Mouse (Mus musculus) heart, embryonic 10.5 days (tissue): ENCODE results near the gene Hoxd9. TPM values are rescaled to one million over a fixed set of nuclear protein-coding genes. Genes with fewer than 3 reads are reported as not detected.
A peak's percentile ranks its signal among the peaks of the same experiment; 100 is the strongest.

ENCODE experiments used
- DNase-seq: peaks from one replicate; pipeline ENCODE4 v3.0.0-alpha.2; 2017; ENCODE audit warnings: low spot score
- H3K27ac ChIP-seq: fragments of 300-500 bp; sonication (generic); 2 replicates; pipeline ENCODE4 v1.5.1; 2016; ENCODE audit warnings: mild to moderate bottlenecking
- H3K27me3 ChIP-seq: fragments of 300-500 bp; sonication (generic); 2 replicates; pipeline ENCODE4 v1.6.1; 2016; ENCODE audit warnings: mild to moderate bottlenecking; ENCODE audit not compliant: poor library complexity, insufficient read depth, severe bottlenecking
- H3K36me3 ChIP-seq: fragments of 300-500 bp; sonication (generic); 2 replicates; pipeline ENCODE4 v1.6.1; 2016; ENCODE audit warnings: mild to moderate bottlenecking, moderate library complexity
- H3K4me1 ChIP-seq: fragments of 300-500 bp; sonication (generic); 2 replicates; pipeline ENCODE4 v1.6.1; 2016; ENCODE audit warnings: mild to moderate bottlenecking
- H3K4me3 ChIP-seq: fragments of 300-500 bp; sonication (generic); 2 replicates; pipeline ENCODE4 v1.5.1; 2016; ENCODE audit warnings: mild to moderate bottlenecking, moderate library complexity
- H3K9me3 ChIP-seq: fragments of 300-500 bp; sonication (generic); 2 replicates; pipeline ENCODE4 v1.6.1; 2016; ENCODE audit warnings: mild to moderate bottlenecking, moderate library complexity
- WGBS: fragments of 180-500 bp; shearing (Covaris S2); methylation state at CpG from one replicate; pipeline ENCODE4 v1.1.7; 2016; 5-methylcytosine and 5-hydroxymethylcytosine counted together
- microRNA counts: library from miRNA; unstranded; fragments of <30 nt; microRNA quantifications from one replicate; lab custom pipeline; 2017
- microRNA-seq: library from miRNA; unstranded; fragments of <30 nt; microRNA quantifications from one replicate; pipeline ENCODE4, GENCODE M21; 2017
- polyA plus RNA-seq: library from polyadenylated mRNA; unstranded; fragments of >200 nt; fragmentation: Nextera tagmentation; extraction: Ambion mirVana; gene quantifications from 2 replicates; pipeline ENCODE4 v1.2.1, GENCODE M21; 2016

The Hoxd9 gene
- polyA plus RNA-seq, 1 experiment from 2014 or later = 3.0 TPM

GRCm38 (mm10) chr2:74741252-74741978, 43.9 kb downstream of the Hoxd9 start:
- no peaks in the 10 kb centered on the region for H3K9me3 ChIP-seq
- WGBS = 38% methylated on average over 2 of the region's 3 CpGs
- no peak for DNase-seq

GRCm38 (mm10) chr2:74741979-74742277, 44.4 kb downstream of the Hoxd9 start:
- Histone ChIP-seq H3K36me3 (no peaks in the 10 kb centered on the region), H3K27me3 (peaks cover 100% of the 10 kb centered on the region), H3K27ac (no peak overlapping the region), H3K9me3 (no peaks in the 10 kb centered on the region), H3K4me3 (no peak overlapping the region), H3K4me1 (peaks cover 19% of the 10 kb centered on the region)
- no peak for DNase-seq

More at GRCm38 (mm10) chr2:74741252-74741978, 43.9 kb downstream of the Hoxd9 start:
- H3K27ac ChIP-seq = no peak overlapping the region
- H3K36me3 ChIP-seq = no peaks in the 10 kb centered on the region
- peaks cover 16% of the 10 kb centered on the region for H3K4me1 ChIP-seq
- H3K27me3 ChIP-seq = peaks cover 100% of the 10 kb centered on the region
- no peak overlapping the region for H3K4me3 ChIP-seq

DNA sequence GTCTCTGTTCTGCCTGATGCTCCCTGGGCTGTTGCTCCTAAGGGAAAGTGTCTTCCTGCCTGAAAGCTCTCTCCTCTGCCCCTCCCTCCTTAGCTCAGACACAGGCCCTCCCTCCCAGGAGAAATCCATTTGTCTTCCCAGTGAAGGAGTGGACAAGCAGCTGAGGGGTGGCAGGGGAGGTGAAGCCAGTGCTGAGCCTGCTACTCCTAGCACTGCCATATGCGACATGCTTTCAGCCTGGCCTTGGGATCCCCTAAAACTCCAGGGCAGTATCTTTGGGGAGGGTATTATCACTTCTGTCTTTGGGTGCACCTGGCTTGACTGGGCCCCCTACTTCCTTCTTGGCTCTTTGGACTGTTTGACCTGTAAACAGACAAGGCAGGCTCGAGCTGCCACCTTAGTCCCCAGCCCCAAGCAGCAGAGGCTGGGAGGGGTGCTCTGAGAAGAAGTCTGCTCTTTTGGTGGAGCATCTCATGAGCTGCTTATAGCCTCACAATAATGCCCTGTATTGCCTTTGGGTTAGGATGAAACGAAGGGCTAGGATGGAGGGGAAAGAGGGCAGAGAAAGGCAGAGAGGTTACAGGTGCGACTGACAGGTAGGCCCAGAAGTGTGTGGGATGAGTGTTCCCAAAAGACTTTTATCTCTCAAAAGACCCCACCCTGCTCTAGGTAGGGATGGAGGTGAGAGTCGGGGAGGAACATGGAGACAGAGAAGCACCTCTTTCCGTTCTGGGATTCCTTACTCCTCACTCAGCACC, 48.2 kb downstream of the Hoxd9 start:
- 5% methylated on average over 6 of the region's 6 CpGs for WGBS
- Histone ChIP-seq H3K4me3 (no peak overlapping the region), H3K4me1 (peaks cover 28% of the 10 kb centered on the region), H3K27ac (0 out of 2 replicates have a peak overlapping the region, but pooled peaks have one; percentile 62), H3K27me3 (peaks cover 100% of the 10 kb centered on the region), H3K9me3 (no peaks in the 10 kb centered on the region), H3K36me3 (no peaks in the 10 kb centered on the region)
- DNase-seq = peak; percentile 72

GRCm38 (mm10) chr2:74746298-74746921, 48.9 kb downstream of the Hoxd9 start:
- H3K27ac ChIP-seq = peak overlapping the region; percentile 62

DNA sequence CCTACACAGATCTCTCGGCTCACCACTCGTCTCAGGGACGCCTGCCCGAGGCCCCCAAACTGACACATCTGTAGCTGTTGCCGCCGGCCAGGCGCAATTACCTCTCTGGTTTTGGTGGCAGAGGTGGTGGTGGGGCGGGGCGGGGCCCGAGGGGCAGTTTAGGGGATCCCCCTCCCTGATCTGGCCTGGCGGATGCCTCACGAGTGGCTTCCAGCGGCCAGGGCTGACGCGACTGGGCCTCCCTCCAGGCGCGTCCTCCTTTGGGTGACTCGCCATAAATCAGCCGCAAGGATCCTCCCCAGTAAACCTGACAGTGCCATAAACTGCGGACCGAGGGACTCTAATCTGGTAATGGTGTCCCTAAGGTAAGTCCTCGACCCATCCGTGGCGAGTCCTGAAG, 49.5 kb downstream of the Hoxd9 start:
- Histone ChIP-seq H3K4me3 (peak overlapping the region; percentile 46), H3K9me3 (no peaks in the 10 kb centered on the region), H3K27me3 (peaks cover 100% of the 10 kb centered on the region), H3K27ac (no peak overlapping the region), H3K4me1 (peaks cover 25% of the 10 kb centered on the region), H3K36me3 (no peaks in the 10 kb centered on the region)
- DNase-seq = no peak
- WGBS = 2% methylated on average over 24 of the region's 24 CpGs

More at GRCm38 (mm10) chr2:74746298-74746921, 48.9 kb downstream of the Hoxd9 start:
- DNase-seq = peak; percentile 74
- peak overlapping the region; percentile 46 for H3K4me3 ChIP-seq
- H3K27me3 ChIP-seq = peaks cover 100% of the 10 kb centered on the region
- H3K9me3 ChIP-seq = no peaks in the 10 kb centered on the region
- WGBS = under 1% methylated on average over 58 of the region's 58 CpGs
- H3K36me3 ChIP-seq = no peaks in the 10 kb centered on the region
- H3K4me1 ChIP-seq = peaks cover 25% of the 10 kb centered on the region

DNA sequence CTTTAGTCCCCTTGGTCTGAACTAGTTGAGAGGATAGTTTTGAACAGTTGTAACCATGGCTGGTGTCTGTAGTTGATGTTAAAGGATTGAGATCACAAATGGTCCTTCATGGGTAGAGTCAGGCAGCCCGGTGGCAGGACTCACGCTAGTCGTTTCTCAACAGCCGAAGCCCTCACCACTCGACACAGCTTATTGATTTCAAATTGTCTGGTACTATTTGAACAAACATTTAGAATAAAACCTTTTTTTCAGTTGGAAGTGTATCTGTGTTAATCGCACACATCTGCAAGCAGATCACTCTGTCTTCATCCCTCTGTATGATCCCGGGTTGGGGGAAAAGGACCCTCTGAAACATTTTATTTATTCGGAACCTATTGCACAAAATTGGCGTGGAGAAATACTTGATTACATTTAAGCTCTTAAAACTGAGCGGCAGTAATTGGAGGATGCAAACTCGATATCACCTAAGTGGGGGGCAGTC, 50.2 kb downstream of the Hoxd9 start:
- no peak overlapping the region for H3K4me3 ChIP-seq
- DNase-seq = no peak
- H3K9me3 ChIP-seq = no peaks in the 10 kb centered on the region
- H3K27ac ChIP-seq = no peak overlapping the region
- peaks cover 100% of the 10 kb centered on the region for H3K27me3 ChIP-seq
- peaks cover 30% of the 10 kb centered on the region for H3K4me1 ChIP-seq
- no peaks in the 10 kb centered on the region for H3K36me3 ChIP-seq
- 10% methylated on average over 11 of the region's 11 CpGs for WGBS

GRCm38 (mm10) chr2:74748436-74748995, 51.0 kb downstream of the Hoxd9 start:
- DNase-seq = no peak
- H3K4me1 ChIP-seq = peaks cover 38% of the 10 kb centered on the region

DNA sequence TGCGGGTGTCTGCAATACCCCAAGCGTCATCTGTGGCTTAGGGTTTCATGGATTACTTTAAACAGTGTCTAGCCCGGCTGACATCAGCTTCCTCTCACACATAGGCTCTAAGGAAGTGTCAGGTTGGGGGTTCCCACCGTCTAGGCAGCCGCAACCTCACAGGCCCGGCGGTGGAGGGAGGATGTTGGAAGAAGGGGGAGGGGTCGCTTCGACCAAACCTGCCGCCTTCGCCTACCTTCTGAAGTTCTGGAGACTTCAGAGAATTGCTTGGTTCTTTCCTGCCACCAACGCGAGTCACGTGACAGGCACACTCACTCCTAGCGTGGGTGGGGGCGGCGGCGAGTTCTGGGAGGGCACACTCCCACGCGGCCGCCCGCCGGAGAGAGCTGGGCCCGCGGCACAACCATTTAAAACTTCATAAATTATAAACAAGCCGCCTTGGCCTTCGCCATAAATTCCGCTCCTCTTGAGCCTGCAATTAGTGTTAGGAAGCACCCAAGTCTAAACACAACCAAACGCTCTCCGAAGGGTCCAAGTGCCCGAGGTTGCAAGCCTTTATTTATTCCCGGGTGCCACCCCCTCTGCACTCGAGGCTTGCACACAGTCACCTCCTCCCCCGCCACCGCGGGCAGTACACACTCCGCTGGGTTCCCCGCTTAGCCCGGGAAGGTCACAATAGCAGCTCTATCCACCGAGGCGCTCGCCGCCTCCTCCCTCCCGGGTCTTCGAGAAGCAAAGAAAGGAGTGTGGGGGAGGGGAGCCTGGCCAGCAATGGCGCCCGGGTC, 52.0 kb downstream of the Hoxd9 start:
- H3K4me3 ChIP-seq = peak overlapping the region; percentile 47
- DNase-seq = no peak
- H3K9me3 ChIP-seq = no peaks in the 10 kb centered on the region
- H3K27ac ChIP-seq = peak overlapping the region; percentile 64; the same call in 1 of the 2 replicates
- H3K4me1 ChIP-seq = peaks cover 38% of the 10 kb centered on the region
- under 1% methylated on average over 47 of the region's 47 CpGs for WGBS
- no peaks in the 10 kb centered on the region for H3K36me3 ChIP-seq
- H3K27me3 ChIP-seq = peaks cover 100% of the 10 kb centered on the region

More at GRCm38 (mm10) chr2:74748436-74748995, 51.0 kb downstream of the Hoxd9 start:
- H3K27me3 ChIP-seq = peaks cover 100% of the 10 kb centered on the region
- no peaks in the 10 kb centered on the region for H3K9me3 ChIP-seq
- H3K4me3 ChIP-seq = no peak overlapping the region
- no peaks in the 10 kb centered on the region for H3K36me3 ChIP-seq
- WGBS = 9% methylated on average over 9 of the region's 9 CpGs
- H3K27ac ChIP-seq = no peak overlapping the region

MicroRNA genes within 50 kb of the gene (microRNA counts, 519-probe panel; counts per million panel counts)
- microRNA mmu-miR-10b (lab: Ali Mortazavi, UCI) = 5,218 counts per million, percentile 44 among the panel's probes with 10 or more counts

Small RNAs within 50 kb of the gene (microRNA-seq; reads per million reads assigned to microRNA genes)
- gene Gm44463 (not detected), gene Mir10b (583 reads per million, percentile 73 among the genes with 10 or more reads in this experiment)

Other genes with a start within 250 kb of the Hoxd9 start
- gene Lnpk, start 118.3 kb upstream of the Hoxd9 start, polyA plus RNA-seq = 24.6 and 28.0 TPM in 2 replicates
- not detected in 2 replicates for gene Evx2, start 38.2 kb upstream of the Hoxd9 start, polyA plus RNA-seq
- 0.40 TPM in 1 of 2 replicates, not detected in the other for gene Hoxd13, start 29.4 kb upstream of the Hoxd9 start, polyA plus RNA-seq
- 1.1 TPM in 1 of 2 replicates, not detected in the other for gene Hoxd12, start 22.7 kb upstream of the Hoxd9 start, polyA plus RNA-seq
- 0.07 and 2.1 TPM in 2 replicates for gene Hoxd11, start 18.2 kb upstream of the Hoxd9 start, polyA plus RNA-seq
- gene Hoxd10, start 5.8 kb upstream of the Hoxd9 start, polyA plus RNA-seq = 2.3 TPM in 1 of 2 replicates, not detected in the other
- gene Hoxd8, start 6.9 kb downstream of the Hoxd9 start, polyA plus RNA-seq = 0.09 and 1.3 TPM in 2 replicates
- 0.73 and 2.9 TPM in 2 replicates for gene Hoxd3, start 14.2 kb downstream of the Hoxd9 start, polyA plus RNA-seq
- gene Hoxd4, start 14.2 kb downstream of the Hoxd9 start, polyA plus RNA-seq = 0.29 TPM in 1 of 2 replicates, not detected in the other
- gene Gm28230, start 29.0 kb downstream of the Hoxd9 start, polyA plus RNA-seq = 0.07 and 0.35 TPM in 2 replicates
- gene Hoxd1, start 65.3 kb downstream of the Hoxd9 start, polyA plus RNA-seq = 0.22 and 0.49 TPM in 2 replicates
- 141 and 146 TPM in 2 replicates for gene Mtx2, start 128.1 kb downstream of the Hoxd9 start, polyA plus RNA-seq